Mouse (Mus musculus) CH12.LX (cell line): ENCODE measurements around the gene Stk32c. TPM values are rescaled to one million over a fixed set of nuclear protein-coding genes. Genes with fewer than 3 reads are reported as not detected.

Experiments used
- DNase-seq: peaks from one replicate; pipeline ENCODE4 v3.0.0-alpha.2; 2013; ENCODE audit errors: extremely low read depth
- H3K27ac ChIP-seq: 2 replicates; pipeline ENCODE4 v1.5.1; 2012; ENCODE audit warnings: low read depth, mild to moderate bottlenecking, control low read depth, moderate library complexity; ENCODE audit not compliant: insufficient read depth
- H3K27me3 ChIP-seq: replicated peaks from 2 replicates; pipeline ENCODE3; 2012; ENCODE audit warnings: inconsistent platforms
- H3K36me3 ChIP-seq, 2 experiments: replicated peaks in 1 of 2; 2 replicates each; pipeline versions ENCODE3 to v1.6.1; 2012; ENCODE audit warnings: inconsistent platforms in 1 of 2, low read length in 1 of 2, mild to moderate bottlenecking in 1 of 2, mixed read lengths in 1 of 2, moderate library complexity in 1 of 2; ENCODE audit not compliant: control insufficient read depth in 1 of 2, insufficient read depth in 1 of 2
- H3K4me1 ChIP-seq, 2 experiments: 2 replicates each; pipeline ENCODE4 v1.6.1; 2012; ENCODE audit warnings: inconsistent platforms in 1 of 2, moderate library complexity in 1 of 2; ENCODE audit not compliant: insufficient read depth in 2 of 2, control insufficient read depth in 1 of 2
- H3K4me2 ChIP-seq: 2 replicates; pipeline ENCODE4 v1.6.1; 2012; ENCODE audit warnings: low read depth, mild to moderate bottlenecking, control low read depth; ENCODE audit not compliant: poor library complexity, insufficient read depth, severe bottlenecking
- H3K4me3 ChIP-seq, 3 experiments: fragments of 150-350 bp in 1 of 3; sonication (generic) in 1 of 3; replicated peaks in 1 of 3; 2 replicates each; pipeline versions ENCODE3 to v1.5.1; 2011 to 2012; ENCODE audit warnings: low read depth in 2 of 3, low read length in 2 of 3, mild to moderate bottlenecking in 2 of 3, moderate library complexity in 2 of 3, control low read depth in 1 of 3, improper control_type of control experiment in 1 of 3, inconsistent platforms in 1 of 3, mixed read lengths in 1 of 3; ENCODE audit not compliant: poor library complexity in 1 of 3
- H3K79me2 ChIP-seq: replicated peaks from 2 replicates; pipeline ENCODE4 v1.6.1; 2012; ENCODE audit warnings: mild to moderate bottlenecking, moderate library complexity; ENCODE audit not compliant: control insufficient read depth, poor library complexity, insufficient read depth, severe bottlenecking; ENCODE audit errors: extremely low read depth
- H3K9ac ChIP-seq: 2 replicates; pipeline ENCODE4 v1.6.1; 2012; ENCODE audit warnings: low read depth, mild to moderate bottlenecking, control low read depth, moderate library complexity; ENCODE audit not compliant: insufficient read depth
- H3K9me3 ChIP-seq: replicated peaks from 2 replicates; pipeline ENCODE3; 2012; ENCODE audit warnings: low read length, inconsistent platforms, mixed read lengths
- CTCF ChIP-seq, 2 experiments: IDR thresholded peaks in 1 of 2; conservative IDR thresholded peaks in 1 of 2; 2 replicates each; pipeline ENCODE4 v1.5.1; 2011 to 2012; ENCODE audit warnings: low read depth in 2 of 2, low read length in 2 of 2, improper control_type of control experiment in 1 of 2, inconsistent platforms in 1 of 2, mild to moderate bottlenecking in 1 of 2, moderate library complexity in 1 of 2
- E2F4 ChIP-seq: IDR thresholded peaks from 2 replicates; pipeline ENCODE4 v1.6.1; 2011; ENCODE audit warnings: low read depth, low read length, improper control_type of control experiment; ENCODE audit not compliant: insufficient replicate concordance
- ETS1 ChIP-seq: conservative IDR thresholded peaks from 2 replicates; pipeline ENCODE4 v1.6.1; 2012; ENCODE audit warnings: low read depth, mild to moderate bottlenecking, inconsistent platforms, low read length, improper control_type of control experiment, moderate library complexity
- HCFC1 ChIP-seq: IDR thresholded peaks from 2 replicates; pipeline ENCODE4 v1.6.1; 2012; ENCODE audit warnings: low read depth, mild to moderate bottlenecking, inconsistent platforms, low read length, improper control_type of control experiment
- IRF4 ChIP-seq: IDR thresholded peaks from 2 replicates; pipeline ENCODE4 v1.6.1; 2014; ENCODE audit warnings: low read depth, mild to moderate bottlenecking, inconsistent platforms, low read length, improper control_type of control experiment
- JUN ChIP-seq: IDR thresholded peaks from 2 replicates; pipeline ENCODE4 v1.6.1; 2011; ENCODE audit warnings: low read depth, mild to moderate bottlenecking, low read length, improper control_type of control experiment, moderate library complexity; ENCODE audit not compliant: insufficient read depth
- MEF2A ChIP-seq: IDR thresholded peaks from 2 replicates; pipeline ENCODE4 v1.6.1; 2014; ENCODE audit warnings: low read depth, mild to moderate bottlenecking, inconsistent platforms, low read length, improper control_type of control experiment, borderline replicate concordance
- PAX5 ChIP-seq: IDR thresholded peaks from 2 replicates; pipeline ENCODE4 v1.6.1; 2012; ENCODE audit warnings: low read length, inconsistent platforms, mixed read lengths
- POLR2A ChIP-seq: IDR thresholded peaks from 2 replicates; pipeline ENCODE4 v1.6.1; 2011; ENCODE audit warnings: low read depth, mild to moderate bottlenecking, improper control_type of control experiment, low read length
- POLR2AphosphoS2 ChIP-seq: IDR thresholded peaks from 2 replicates; pipeline ENCODE4 v1.6.1; 2011; ENCODE audit warnings: low read depth, low read length, improper control_type of control experiment
- RAD21 ChIP-seq: IDR thresholded peaks from 2 replicates; pipeline ENCODE4 v1.6.1; 2011; ENCODE audit warnings: low read depth, mild to moderate bottlenecking, low read length, improper control_type of control experiment, moderate library complexity
- SMC3 ChIP-seq: IDR thresholded peaks from 2 replicates; pipeline ENCODE4 v1.6.1; 2011; ENCODE audit warnings: low read depth, low read length, improper control_type of control experiment
- TBP ChIP-seq: conservative IDR thresholded peaks from 2 replicates; pipeline ENCODE4 v1.6.1; 2011; ENCODE audit warnings: low read depth, low read length, improper control_type of control experiment
- UBTF ChIP-seq: IDR thresholded peaks from 2 replicates; pipeline ENCODE4 v1.6.1; 2012; ENCODE audit warnings: low read depth, mild to moderate bottlenecking, inconsistent platforms, low read length, improper control_type of control experiment, moderate library complexity
- USF1 ChIP-seq: IDR thresholded peaks from 2 replicates; pipeline ENCODE4 v1.6.1; 2014; ENCODE audit warnings: low read depth, mild to moderate bottlenecking, inconsistent platforms, low read length, improper control_type of control experiment
- USF2 ChIP-seq: conservative IDR thresholded peaks from 2 replicates; pipeline ENCODE4 v1.6.1; 2011; ENCODE audit warnings: low read depth, low read length, improper control_type of control experiment
- ZC3H11A ChIP-seq: IDR thresholded peaks from 2 replicates; pipeline ENCODE4 v1.6.1; 2012; ENCODE audit warnings: low read depth, mild to moderate bottlenecking, inconsistent platforms, low read length, improper control_type of control experiment
- ZMIZ1 ChIP-seq: IDR thresholded peaks from 2 replicates; pipeline ENCODE4 v1.6.1; 2012; ENCODE audit warnings: low read depth, mild to moderate bottlenecking, inconsistent platforms, low read length, improper control_type of control experiment
- ZNF384 ChIP-seq: IDR thresholded peaks from 2 replicates; pipeline ENCODE4 v1.6.1; 2012; ENCODE audit warnings: low read depth, low read length, improper control_type of control experiment, inconsistent platforms
- dilution Hi-C: fragments of 300-500 bp; cut with MboI; formaldehyde crosslinking; loops from 2 replicates; pipeline ENCODE4 v1.14.3; 2020; ENCODE audit warnings: low sequenced_read_pairs; ENCODE audit not compliant: extremely low pct_unique_long_range_greater_than_20kb, extremely low pct_ligation_motif_present
- in situ Hi-C: fragments of 300-500 bp; cut with MboI; formaldehyde crosslinking; loops from 3 replicates; pipeline ENCODE4 v1.14.3; 2019; ENCODE audit warnings: low sequenced_read_pairs, low pct_ligation_motif_present, low pct_unique_long_range_greater_than_20kb, mixed read lengths
- polyA plus RNA-seq: library from polyadenylated mRNA; unstranded; fragments of >175 nt; gene quantifications from 2 replicates; pipeline ENCODE4 v1.2.1, GENCODE M21; 2012; ENCODE audit warnings: low read depth; ENCODE audit not compliant: insufficient read length
- total RNA-seq, 2 experiments: library from RNA; depleted of rRNA; stranded (reverse); fragments of 300-350 nt in 1 of 2; fragments of >200 nt in 1 of 2; gene quantifications; 2 replicates each; pipeline ENCODE4 v1.2.3; 2012 to 2014

Stk32c gene
- total and polyA plus RNA-seq, 3 experiments: not detected

DNA sequence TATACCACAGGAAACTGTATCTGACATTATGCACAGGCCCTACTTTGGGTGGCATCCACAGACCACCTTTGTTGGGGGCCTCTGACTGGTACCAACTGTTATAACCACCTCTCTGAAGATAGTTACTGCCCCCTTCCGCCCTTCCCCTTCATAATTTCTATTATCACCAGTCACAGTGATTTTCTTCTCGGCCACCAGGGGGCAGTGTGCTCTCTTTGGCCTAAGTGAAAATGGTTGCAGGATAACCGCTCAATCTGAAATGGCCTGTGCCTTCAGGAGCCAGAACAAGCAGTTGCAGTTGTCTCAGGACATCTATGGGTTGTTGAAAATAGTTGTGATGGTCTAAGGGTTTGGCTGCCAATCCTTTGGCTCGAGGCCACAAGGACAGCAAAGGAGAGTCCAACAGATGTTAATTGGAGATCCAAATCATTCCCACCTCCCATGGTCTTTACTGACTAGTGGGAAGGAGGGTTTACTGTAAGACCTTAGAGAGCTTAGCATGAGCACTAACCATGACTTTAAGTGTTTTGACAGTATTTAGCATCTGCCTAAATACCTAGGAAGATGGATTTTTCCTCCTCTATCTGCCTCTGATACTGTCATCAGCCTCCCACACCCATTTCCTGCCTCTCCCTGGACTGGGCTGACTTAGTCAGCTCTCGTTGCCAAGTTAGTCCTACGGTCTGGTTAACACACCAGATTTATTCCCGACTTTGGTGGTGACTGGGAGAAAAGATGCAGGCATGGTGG lies 4.9 kb downstream of the Stk32c start:
- dilution Hi-C loops: no loop called here
- Histone ChIP-seq H3K36me3 (no peaks in the 10 kb centered on the region), H3K79me2 (no peaks in the 10 kb centered on the region), H3K4me3 (no peak overlapping the region), H3K4me1 (peaks cover 0 to 6% of the 10 kb centered on the region in 2 experiments; a peak in 2 of 4 replicates), H3K9me3 (no peaks in the 10 kb centered on the region)
- TF ChIP-seq SMC3 (peak; percentile 78), MEF2A (no peak), ETS1 (no peak), CTCF (conservative IDR thresholded peaks at IDR 0.05 in 1 of 2, IDR thresholded peaks at IDR 0.05 in 1 of 2; ENCODE audit: low read depth in 2 of 2, low read length in 2 of 2) (peak; percentile 81 to 96), HCFC1 (no peak), POLR2A (no peak), POLR2AphosphoS2 (no peak), RAD21 (peak; percentile 44), ZNF384 (no peak), PAX5 (no peak), IRF4 (no peak), USF1 (no peak), UBTF (no peak), USF2 (no peak), ZC3H11A (no peak)
- TF ChIP-seq, all 38 proteins: peak for 3
- Histone ChIP-seq H3K9ac (no peak overlapping the region), H3K4me2 (no peak overlapping the region), H3K27ac (no peak overlapping the region), H3K27me3 (peaks cover 61% of the 10 kb centered on the region)
- in situ Hi-C loops: no loop called here
- peak; percentile 66 for DNase-seq

GRCm38 (mm10) chr7:139201209-139201608 lies 11.9 kb downstream of the Stk32c start:
- Histone ChIP-seq H3K9ac (no peak overlapping the region), H3K27me3 (peaks cover 72% of the 10 kb centered on the region), H3K4me1 (no peaks in the 10 kb centered on the region), H3K36me3 (no peaks in the 10 kb centered on the region), H3K4me3 (no peak overlapping the region), H3K9me3 (no peaks in the 10 kb centered on the region), H3K4me2 (no peak overlapping the region), H3K79me2 (no peaks in the 10 kb centered on the region)
- dilution Hi-C loops: no loop called here
- in situ Hi-C loops: loop anchor here (5.0 kb wide), 1 partner anchor 74 kb away; no protein-coding TSS in a partner anchor
- DNase-seq: no peak
- TF ChIP-seq UBTF: no peak
- TF ChIP-seq JUN: no peak
- no peak for TF ChIP-seq POLR2AphosphoS2
- no peak for TF ChIP-seq PAX5
- no peak for TF ChIP-seq TBP
- no peak for TF ChIP-seq E2F4
- TF ChIP-seq IRF4: no peak
- no peak for TF ChIP-seq ZMIZ1
- TF ChIP-seq, all 38 proteins: peak for 0
- H3K27ac ChIP-seq: no peak overlapping the region
